Mouse (Mus musculus) liver, adult 2 months (tissue): Measurements from ENCODE around the gene Jchain. TPM values are rescaled to one million over a fixed set of nuclear protein-coding genes. Genes with fewer than 3 reads are reported as not detected.
A peak's percentile ranks its signal among the peaks of the same experiment; 100 is the strongest.

ENCODE experiments used
- DNase-seq: peaks from one replicate; pipeline ENCODE4 v3.0.0-alpha.2; 2011; ENCODE audit warnings: low read depth, low spot score; ENCODE audit errors: extremely low read depth
- H3K27ac ChIP-seq: fragments of 200-500 bp; replicated peaks from 2 replicates; pipeline ENCODE4 v1.5.1; 2012; ENCODE audit warnings: low read depth, mild to moderate bottlenecking, control low read depth, inconsistent platforms, low read length; ENCODE audit not compliant: insufficient read depth
- H3K27me3 ChIP-seq: fragments of 200-500 bp; 2 replicates; pipeline ENCODE4 v1.6.1; 2012; ENCODE audit warnings: mild to moderate bottlenecking, moderate library complexity, low read length, inconsistent platforms; ENCODE audit not compliant: control insufficient read depth, insufficient read depth
- H3K36me3 ChIP-seq: fragments of 200-500 bp; 2 replicates; pipeline ENCODE4 v1.6.1; 2012; ENCODE audit warnings: low read length, inconsistent platforms; ENCODE audit not compliant: control insufficient read depth, insufficient read depth
- H3K4me1 ChIP-seq: fragments of 200-500 bp; 2 replicates; pipeline ENCODE4 v1.6.1; 2011; ENCODE audit warnings: low read length; ENCODE audit not compliant: control insufficient read depth, insufficient read depth
- H3K4me3 ChIP-seq: fragments of 200-500 bp; 2 replicates; pipeline ENCODE4 v1.5.1; 2011; ENCODE audit warnings: low read depth, mild to moderate bottlenecking, control low read depth, low read length, moderate library complexity; ENCODE audit not compliant: insufficient read depth
- H3K79me2 ChIP-seq: fragments of 200-500 bp; 2 replicates; pipeline ENCODE4 v1.6.1; 2012; ENCODE audit warnings: inconsistent platforms, mild to moderate bottlenecking, low read length, moderate library complexity; ENCODE audit not compliant: control insufficient read depth, insufficient read depth
- H3K9ac ChIP-seq: fragments of 200-500 bp; 2 replicates; pipeline ENCODE4 v1.6.1; 2012; ENCODE audit warnings: low read depth, mild to moderate bottlenecking, control low read depth, inconsistent platforms, low read length
- CTCF ChIP-seq: fragments of 200-500 bp; IDR thresholded peaks from 2 replicates; pipeline ENCODE4 v1.5.1; 2011; ENCODE audit warnings: low read depth, low read length, control low read depth
- POLR2A ChIP-seq: fragments of 200-500 bp; IDR thresholded peaks from 2 replicates; pipeline ENCODE4 v1.6.1; 2011; ENCODE audit warnings: low read length, control low read depth; ENCODE audit not compliant: insufficient read depth; ENCODE audit errors: extremely low read depth
- WGBS: fragments of 180-500 bp; shearing (Covaris S2); methylation state at CpG from one replicate; pipeline ENCODE4 v1.1.7; 2018; 5-methylcytosine and 5-hydroxymethylcytosine counted together
- polyA plus RNA-seq: library from polyadenylated mRNA; depleted of rRNA; stranded (reverse); fragments of >200 nt; gene quantifications from 2 replicates; pipeline ENCODE4 v1.2.3, GENCODE M21; 2012; rRNA removed
- total RNA-seq: library from RNA; depleted of rRNA; stranded (reverse); fragments of >200 nt; gene quantifications from 2 replicates; pipeline ENCODE4 v1.2.3, GENCODE M21; 2014; rRNA removed

Jchain gene
- total and polyA plus RNA-seq, 2 experiments, result 0.55 to 0.83 TPM

DNA sequence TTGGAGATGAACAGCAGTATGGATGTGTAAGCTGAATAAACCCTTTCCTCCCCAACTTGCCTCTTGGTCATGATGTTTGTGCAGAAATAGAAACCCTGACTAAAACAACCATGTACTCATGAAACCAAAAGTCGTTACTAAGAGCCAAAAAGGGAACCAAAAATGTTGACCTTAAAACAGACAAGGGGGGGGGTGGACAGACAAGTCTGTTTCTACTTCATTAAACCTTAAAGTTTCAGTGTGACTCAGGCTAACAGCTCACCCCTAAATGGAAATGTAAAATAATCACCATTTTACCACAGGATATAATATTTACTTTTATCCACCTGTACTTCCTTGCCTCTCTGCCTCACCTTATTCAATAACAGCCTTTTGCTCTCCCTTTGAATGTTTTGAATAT is 19.1 kb downstream of the Jchain start:
- Histone ChIP-seq H3K27me3 (no peaks in the 10 kb centered on the region), H3K4me3 (no peak overlapping the region), H3K27ac (no peak overlapping the region), H3K4me1 (no peaks in the 10 kb centered on the region), H3K79me2 (no peaks in the 10 kb centered on the region), H3K9ac (no peak overlapping the region), H3K36me3 (no peaks in the 10 kb centered on the region)
- peak; percentile 31 for DNase-seq
- TF ChIP-seq CTCF (no peak), POLR2A (no peak)
- WGBS, result 39% methylated on average over 1 of the region's 1 CpGs

DNA sequence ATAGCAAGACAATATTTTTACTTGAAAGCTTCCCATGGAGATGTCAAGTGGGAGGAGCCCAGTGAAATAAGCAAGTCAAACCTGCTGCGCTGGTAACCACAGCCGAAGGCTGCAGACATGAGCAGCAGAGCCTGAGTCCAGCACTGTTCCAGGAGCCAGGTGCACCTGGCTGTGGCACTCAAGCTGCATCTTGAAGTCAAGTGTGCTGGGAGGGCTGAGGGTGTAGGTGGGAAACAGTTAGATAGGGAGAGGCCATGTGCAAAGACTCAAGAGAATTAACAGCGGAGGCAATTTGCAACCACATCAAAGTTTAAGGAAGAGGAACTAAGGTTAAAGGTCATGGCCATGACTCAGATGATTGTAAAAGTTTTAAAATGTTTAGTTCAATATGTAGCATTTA is 27.9 kb downstream of the Jchain start:
- Histone ChIP-seq H3K9ac (no peak overlapping the region), H3K79me2 (no peaks in the 10 kb centered on the region), H3K4me1 (no peaks in the 10 kb centered on the region), H3K4me3 (no peak overlapping the region), H3K27me3 (no peaks in the 10 kb centered on the region), H3K27ac (no peak overlapping the region), H3K36me3 (no peaks in the 10 kb centered on the region)
- no peak for TF ChIP-seq CTCF
- TF ChIP-seq POLR2A, result no peak
- no peak for DNase-seq
- 90% methylated on average over 3 of the region's 3 CpGs for WGBS

DNA sequence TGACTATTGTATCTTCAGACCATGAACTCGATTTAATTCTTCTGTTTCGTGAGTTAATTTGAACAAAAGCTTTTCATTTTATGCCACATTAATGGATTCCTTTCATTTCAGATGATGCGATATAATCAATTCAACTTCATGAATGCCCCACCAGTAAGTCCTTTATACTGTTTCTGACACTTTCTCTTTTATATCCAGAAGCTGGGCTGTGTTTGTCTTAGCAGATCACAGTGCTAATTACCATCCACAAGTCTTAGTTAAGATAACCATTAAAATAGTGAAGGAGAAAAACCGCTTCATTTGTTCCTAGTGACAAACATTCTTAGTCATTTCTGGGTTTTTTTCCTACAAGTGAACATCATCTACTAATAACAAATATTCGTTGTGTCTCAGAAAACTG is 36.6 kb downstream of the Jchain start:
- Histone ChIP-seq H3K36me3 (no peaks in the 10 kb centered on the region), H3K79me2 (no peaks in the 10 kb centered on the region), H3K4me3 (no peak overlapping the region), H3K27me3 (no peaks in the 10 kb centered on the region), H3K9ac (no peak overlapping the region), H3K27ac (no peak overlapping the region), H3K4me1 (no peaks in the 10 kb centered on the region)
- no peak for TF ChIP-seq CTCF
- no peak for TF ChIP-seq POLR2A
- 84% methylated on average over 5 of the region's 5 CpGs for WGBS
- no peak for DNase-seq

DNA sequence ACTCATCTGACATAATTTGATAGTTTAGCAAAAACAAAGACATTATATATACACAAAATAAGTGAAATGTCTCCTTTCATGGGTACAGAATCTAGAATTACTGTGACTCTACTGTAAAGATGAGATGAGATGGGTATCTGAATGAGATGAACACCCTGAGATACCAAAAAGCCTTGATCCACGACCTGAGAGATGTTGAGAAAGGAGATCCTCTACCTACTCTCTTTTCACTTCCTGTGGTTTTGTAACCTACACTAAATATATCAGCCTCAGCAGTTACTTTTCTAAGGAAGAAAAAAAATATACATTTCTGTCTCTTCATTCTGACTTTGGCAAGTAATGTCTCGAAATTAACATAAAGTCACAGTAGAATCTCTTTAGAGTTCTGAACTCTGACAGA is 38.7 kb downstream of the Jchain start:
- H3K36me3 ChIP-seq, result no peaks in the 10 kb centered on the region
- 58% methylated on average over 2 of the region's 2 CpGs for WGBS
- H3K79me2 ChIP-seq, result no peaks in the 10 kb centered on the region
- H3K4me3 ChIP-seq, result no peak overlapping the region
- no peak for TF ChIP-seq CTCF
- no peak for TF ChIP-seq POLR2A
- no peaks in the 10 kb centered on the region for H3K4me1 ChIP-seq
- no peaks in the 10 kb centered on the region for H3K27me3 ChIP-seq
- H3K9ac ChIP-seq, result no peak overlapping the region
- DNase-seq, result no peak
- H3K27ac ChIP-seq, result no peak overlapping the region

DNA sequence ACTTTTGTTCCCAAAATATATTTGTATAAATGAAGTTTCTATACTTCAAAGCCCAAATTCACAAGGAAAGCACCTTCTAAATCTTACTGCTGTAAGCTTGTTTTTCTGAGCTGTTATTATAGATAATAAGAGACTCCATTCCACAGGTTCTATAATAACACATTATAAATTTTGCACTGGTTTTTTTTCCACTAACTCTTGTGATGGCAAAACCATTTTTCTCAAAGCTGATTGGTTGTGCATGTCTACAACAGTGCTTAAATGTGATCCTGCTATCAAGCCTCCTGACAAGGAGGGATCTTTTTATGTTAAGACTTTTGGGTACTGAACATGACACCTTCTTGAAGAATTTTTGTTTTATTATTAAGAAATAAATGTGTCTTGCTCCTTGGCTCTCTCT is 40.0 kb downstream of the Jchain start, which contains the start of gene Enam:
Gene Enam (plus strand): TSS at position 301 of the 400 bp plus-strand sequence.
- H3K9ac ChIP-seq, result no peak within 1 kb of the TSS
- TF ChIP-seq POLR2A (no peak), CTCF (no peak)
- H3K4me3 ChIP-seq, result no peak within 1 kb of the TSS
- H3K4me1 ChIP-seq, result no peaks in the 10 kb centered on the region
- no peaks in the 10 kb centered on the region for H3K36me3 ChIP-seq
- DNase-seq, result no peak
- no peaks in the 10 kb centered on the region for H3K79me2 ChIP-seq
- H3K27ac ChIP-seq, result no peak within 1 kb of the TSS
- H3K27me3 ChIP-seq, result no peaks in the 10 kb centered on the region

Other genes with a start within 250 kb of the Jchain start
- gene Prol1, start 210.6 kb downstream of the Jchain start, total RNA-seq, result not detected in 2 replicates
- gene Prol1, start 210.6 kb downstream of the Jchain start, polyA plus RNA-seq, result not detected in 2 replicates
- not detected in 2 replicates for gene Amtn, start 151.8 kb downstream of the Jchain start, total RNA-seq
- not detected in 2 replicates for gene Amtn, start 151.8 kb downstream of the Jchain start, polyA plus RNA-seq
- gene Ambn, start 71.9 kb downstream of the Jchain start, total RNA-seq, result not detected in 2 replicates
- gene Ambn, start 71.9 kb downstream of the Jchain start, polyA plus RNA-seq, result not detected in 2 replicates
- not detected in 2 replicates for gene Enam, start 39.9 kb downstream of the Jchain start, total RNA-seq
- not detected in 2 replicates for gene Enam, start 39.9 kb downstream of the Jchain start, polyA plus RNA-seq
- gene Utp3, start 26.6 kb upstream of the Jchain start, total RNA-seq, result 16.5 and 20.0 TPM in 2 replicates
- 7.4 and 7.9 TPM in 2 replicates for gene Utp3, start 26.6 kb upstream of the Jchain start, polyA plus RNA-seq
- gene Rufy3, start 37.1 kb upstream of the Jchain start, total RNA-seq, result 27.9 and 31.6 TPM in 2 replicates
- 7.6 and 9.7 TPM in 2 replicates for gene Rufy3, start 37.1 kb upstream of the Jchain start, polyA plus RNA-seq
- gene Grsf1, start 148.3 kb upstream of the Jchain start, total RNA-seq, result 54.6 and 57.9 TPM in 2 replicates
- gene Grsf1, start 148.3 kb upstream of the Jchain start, polyA plus RNA-seq, result 32.7 and 38.7 TPM in 2 replicates
- gene Mob1b, start 193.0 kb upstream of the Jchain start, total RNA-seq, result 14.4 and 17.4 TPM in 2 replicates
- gene Mob1b, start 193.0 kb upstream of the Jchain start, polyA plus RNA-seq, result 4.1 and 4.6 TPM in 2 replicates
- gene Dck, start 237.1 kb upstream of the Jchain start, total RNA-seq, result 3.0 and 3.4 TPM in 2 replicates
- gene Dck, start 237.1 kb upstream of the Jchain start, polyA plus RNA-seq, result 1.2 and 1.4 TPM in 2 replicates